Mouse (Mus musculus): ENCODE measurements around the gene Adig.

DNA sequence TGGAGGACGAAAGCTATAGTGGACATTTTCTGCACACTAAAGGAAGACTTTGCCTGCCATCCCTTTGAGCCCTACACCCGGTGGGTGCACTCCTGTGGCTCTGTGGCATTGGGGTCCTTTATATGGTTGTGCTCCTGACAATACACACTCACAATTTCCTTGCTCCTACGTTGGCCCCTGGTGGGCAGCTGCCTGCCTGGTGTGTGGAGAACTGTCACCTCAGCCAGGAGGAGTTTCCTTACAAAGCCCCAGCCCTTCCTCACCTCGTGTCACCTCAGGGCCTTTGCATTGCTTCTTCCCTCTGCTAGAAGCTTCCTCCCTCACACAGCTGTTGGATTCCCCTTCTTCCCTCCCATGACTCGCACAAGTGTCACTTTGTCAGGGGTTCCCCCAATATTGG lies 4.1 kb downstream of the Adig start:
- TF ChIP-seq CTCF (IDR thresholded peaks at IDR 0.05; ENCODE audit: low read depth, low read length) = no peak
- no peak for TF ChIP-seq GATA1 (IDR thresholded peaks at IDR 0.05; ENCODE audit: borderline replicate concordance, low read length)
- TF ChIP-seq TAL1 (conservative IDR thresholded peaks at IDR 0.05; ENCODE audit: low read depth, low read length) = no peak
- no peak for TF ChIP-seq POLR2AphosphoS5 (IDR thresholded peaks at IDR 0.05; ENCODE audit: insufficient replicate concordance, low read depth, low read length)
- no peak for TF ChIP-seq GATA2 (IDR thresholded peaks at IDR 0.05; ENCODE audit: borderline replicate concordance, low read depth, low read length)

All from G1E (cell line).